Mouse (Mus musculus) stomach, postnatal 0 days (tissue): ENCODE measurements around the gene Chrm3. TPM values are rescaled to one million over a fixed set of nuclear protein-coding genes. Genes with fewer than 3 reads are reported as not detected.
A peak's percentile ranks its signal among the peaks of the same experiment; 100 is the strongest.
"Not testable (repeated sequence)": the region's sequence is repeated elsewhere in the genome, so short reads cannot be mapped to it uniquely, and the experiment has no call there.

Experiments used
- ATAC-seq: fragments of 200-750 bp; cut with Nextera tagmentation; 2 replicates; pipeline ENCODE4 v1.8.0; 2017; ENCODE audit not compliant: low FRiP score, low TSS enrichment
- DNase-seq: peaks from one replicate; pipeline ENCODE4 v3.0.0-alpha.2; 2016; ENCODE audit warnings: low spot score
- H3K27ac ChIP-seq: fragments of 300-500 bp; sonication (generic); replicated peaks from 2 replicates; pipeline ENCODE4 v1.5.1; 2014; ENCODE audit warnings: mild to moderate bottlenecking, control low read depth
- H3K27me3 ChIP-seq: fragments of 300-500 bp; sonication (generic); 2 replicates; pipeline ENCODE4 v1.6.1; 2014; ENCODE audit warnings: low read length; ENCODE audit not compliant: control insufficient read depth, insufficient read depth
- H3K36me3 ChIP-seq: fragments of 300-500 bp; sonication (generic); 2 replicates; pipeline ENCODE4 v1.6.1; 2014; ENCODE audit warnings: low read length, mixed read lengths; ENCODE audit not compliant: control insufficient read depth, insufficient read depth
- H3K4me1 ChIP-seq: fragments of 300-500 bp; sonication (generic); replicated peaks from 2 replicates; pipeline ENCODE4 v1.6.1; 2014; ENCODE audit warnings: antibody characterized with exemption; ENCODE audit not compliant: control insufficient read depth, insufficient read depth
- H3K4me2 ChIP-seq: fragments of 300-500 bp; sonication (generic); replicated peaks from 2 replicates; pipeline ENCODE4 v1.6.1; 2014; ENCODE audit warnings: low read depth, mild to moderate bottlenecking, control low read depth, moderate library complexity
- H3K4me3 ChIP-seq: fragments of 300-500 bp; sonication (generic); 2 replicates; pipeline ENCODE4 v1.5.1; 2014; ENCODE audit warnings: low read depth, low read length, control low read depth
- H3K9ac ChIP-seq: fragments of 300-500 bp; sonication (generic); 2 replicates; pipeline ENCODE4 v1.6.1; 2014; ENCODE audit warnings: mild to moderate bottlenecking, low read length, control low read depth, mixed read lengths
- H3K9me3 ChIP-seq: fragments of 300-500 bp; sonication (generic); 2 replicates; pipeline ENCODE4 v1.6.1; 2016; ENCODE audit warnings: low read length; ENCODE audit not compliant: control insufficient read depth
- CTCF ChIP-seq: IDR thresholded peaks from 2 replicates; pipeline ENCODE4 v1.5.1; 2016; ENCODE audit warnings: antibody characterized with exemption, low read depth, mild to moderate bottlenecking, moderate library complexity
- EP300 ChIP-seq: optimal IDR thresholded peaks from 2 replicates; pipeline ENCODE3; 2016; ENCODE audit warnings: antibody characterized with exemption
- WGBS: fragments of 180-500 bp; shearing (Covaris S2); extraction: QIAGEN DNeasy Blood & Tissue Kit; methylation state at CpG from one replicate; pipeline ENCODE4 v1.1.7; 2014; 5-methylcytosine and 5-hydroxymethylcytosine counted together
- polyA plus RNA-seq: library from polyadenylated mRNA; unstranded; fragments of >200 nt; fragmentation: Nextera tagmentation; extraction: Ambion mirVana; gene quantifications from 2 replicates; pipeline ENCODE4 v1.2.1, GENCODE M21; 2015

Chrm3 gene
- polyA plus RNA-seq = 1.1 and 1.6 TPM in 2 replicates

GRCm38 (mm10) chr13:10360777-10361176 lies at the start of gene Chrm3:
TSS of gene Chrm3 (minus strand) at chr13:10360847.
- Histone ChIP-seq H3K4me3 (peak within 1 kb of the TSS; percentile 57), H3K36me3 (no peaks in the 10 kb centered on the region), H3K27me3 (no peaks in the 10 kb centered on the region), H3K27ac (peak within 1 kb of the TSS; percentile 78), H3K4me1 (no peaks in the 10 kb centered on the region; the same call in 1 of the 2 replicates), H3K4me2 (peak within 1 kb of the TSS; percentile 79), H3K9me3 (no peaks in the 10 kb centered on the region), H3K9ac (peak within 1 kb of the TSS; percentile 63)
- WGBS = 1% methylated on average over 18 of the region's 18 CpGs
- TF ChIP-seq CTCF = peak; percentile 45; the same call in 1 of the 2 replicates
- TF ChIP-seq EP300 = no peak
- peak; percentile 80 for ATAC-seq
- peak; percentile 65 for DNase-seq

- TF ChIP-seq EP300 = no peak
- TF ChIP-seq CTCF = no peak
These were observed 33.7 kb upstream of the Chrm3 start for GRCm38 (mm10) chr13:10394364-10394763.

GRCm38 (mm10) chr13:10375487-10375886 lies 14.8 kb upstream of the Chrm3 start:
- not testable (repeated sequence) for H3K4me3 ChIP-seq, H3K9me3 ChIP-seq, H3K36me3 ChIP-seq, H3K27me3 ChIP-seq, H3K4me1 ChIP-seq, DNase-seq, H3K27ac ChIP-seq, H3K9ac ChIP-seq, H3K4me2 ChIP-seq, ATAC-seq

More at GRCm38 (mm10) chr13:10394364-10394763, 33.7 kb upstream of the Chrm3 start:
- H3K36me3 ChIP-seq = no peaks in the 10 kb centered on the region
- DNase-seq (no peak), ATAC-seq (peak; percentile 83)
- H3K4me3 ChIP-seq = no peak overlapping the region
- WGBS = 69% methylated on average over 2 of the region's 2 CpGs
- H3K9ac ChIP-seq = no peak overlapping the region
- no peak overlapping the region for H3K27ac ChIP-seq
- no peak overlapping the region for H3K4me2 ChIP-seq
- no peaks in the 10 kb centered on the region for H3K9me3 ChIP-seq
- no peaks in the 10 kb centered on the region for H3K27me3 ChIP-seq
- H3K4me1 ChIP-seq = no peaks in the 10 kb centered on the region

- Histone ChIP-seq H3K4me1 (no peaks in the 10 kb centered on the region; the same call in 1 of the 2 replicates), H3K27me3 (no peaks in the 10 kb centered on the region), H3K36me3 (no peaks in the 10 kb centered on the region), H3K9me3 (no peaks in the 10 kb centered on the region), H3K27ac (peak overlapping the region; percentile 78), H3K4me3 (peak overlapping the region; percentile 57), H3K9ac (peak overlapping the region; percentile 63), H3K4me2 (peak overlapping the region; percentile 79)
- peak; percentile 55 for DNase-seq
- TF ChIP-seq EP300 (no peak), CTCF (no peak)
- under 1% methylated on average over 57 of the region's 60 CpGs for WGBS
- peak; percentile 59 for ATAC-seq
These were observed 400 bp downstream of the Chrm3 start for GRCm38 (mm10) chr13:10360199-10360694.

- H3K27ac ChIP-seq = peak overlapping the region; percentile 78
- WGBS = 2% methylated on average over 26 of the region's 26 CpGs
- H3K4me2 ChIP-seq = peak overlapping the region; percentile 79
- no peaks in the 10 kb centered on the region for H3K36me3 ChIP-seq
- DNase-seq (no peak), ATAC-seq (peak; percentile 27; the same call in 1 of the 2 replicates)
- no peaks in the 10 kb centered on the region for H3K27me3 ChIP-seq
- H3K4me1 ChIP-seq = no peaks in the 10 kb centered on the region; the same call in 1 of the 2 replicates
- no peaks in the 10 kb centered on the region for H3K9me3 ChIP-seq
- peak overlapping the region; percentile 57 for H3K4me3 ChIP-seq
- TF ChIP-seq EP300 = no peak
- TF ChIP-seq CTCF = no peak
- peak overlapping the region; percentile 63 for H3K9ac ChIP-seq
These were observed 990 bp downstream of the Chrm3 start for GRCm38 (mm10) chr13:10359516-10360198.

GRCm38 (mm10) chr13:10355796-10356195 lies 4.9 kb downstream of the Chrm3 start:
- WGBS = 58% methylated on average over 5 of the region's 5 CpGs

More at GRCm38 (mm10) chr13:10355796-10356195, 4.9 kb downstream of the Chrm3 start:
- Histone ChIP-seq H3K27ac (no peak overlapping the region), H3K4me2 (no peak overlapping the region), H3K4me1 (no peaks in the 10 kb centered on the region), H3K27me3 (no peaks in the 10 kb centered on the region), H3K9ac (no peak overlapping the region), H3K9me3 (no peaks in the 10 kb centered on the region), H3K4me3 (no peak overlapping the region), H3K36me3 (no peaks in the 10 kb centered on the region)
- ATAC-seq (no peak), DNase-seq (no peak)
- TF ChIP-seq CTCF (no peak), EP300 (no peak)
